Mouse (Mus musculus): Measurements from ENCODE around the gene Pde4a. TPM values are rescaled to one million over a fixed set of nuclear protein-coding genes. Genes with fewer than 3 reads are reported as not detected.
A peak's percentile ranks its signal among the peaks of the same experiment; 100 is the strongest.

The Pde4a gene
- total RNA-seq, 2 experiments from 2014 or later: 83.4 to 86.6 TPM

GRCm38 (mm10) chr9:21148427-21148826 lies 17.1 kb upstream of the Pde4a start:
- no peak for DNase-seq (ENCODE audit: low spot score in 2 of 2)

GRCm38 (mm10) chr9:21149077-21149653 lies 16.3 kb upstream of the Pde4a start:
- DNase-seq (ENCODE audit: low spot score in 2 of 2): no peak

GRCm38 (mm10) chr9:21149654-21150419 lies 15.7 kb upstream of the Pde4a start, which contains the start of gene Cdc37:
Cdc37 (minus strand) TSS chr9:21149982.
- peak; percentile 88 to 95 for DNase-seq (ENCODE audit: low spot score in 2 of 2)

GRCm38 (mm10) chr9:21152715-21153114 lies 12.8 kb upstream of the Pde4a start:
- peak; percentile 66 to 80 for DNase-seq (ENCODE audit: low spot score in 2 of 2)

GRCm38 (mm10) chr9:21153331-21153730 lies 12.2 kb upstream of the Pde4a start:
- no peak for DNase-seq (ENCODE audit: low spot score in 2 of 2)

GRCm38 (mm10) chr9:21153833-21154232 lies 11.7 kb upstream of the Pde4a start:
- DNase-seq (ENCODE audit: low spot score in 2 of 2): no peak

- DNase-seq (ENCODE audit: low spot score in 2 of 2): no peak
These were observed 10.7 kb upstream of the Pde4a start for GRCm38 (mm10) chr9:21154787-21155186.

- peak; percentile 89 to 92 for DNase-seq (ENCODE audit: low spot score in 2 of 2)
These were observed 4.2 kb upstream of the Pde4a start for GRCm38 (mm10) chr9:21161209-21161909.

- DNase-seq (ENCODE audit: low spot score in 2 of 2): no peak
These were observed 2.1 kb upstream of the Pde4a start for GRCm38 (mm10) chr9:21163086-21164050.

GRCm38 (mm10) chr9:21164072-21164471 lies 1.4 kb upstream of the Pde4a start:
- DNase-seq (ENCODE audit: low spot score in 2 of 2): peak; percentile 66 to 73

GRCm38 (mm10) chr9:21165952-21166451 lies 488 bp downstream of the Pde4a start:
- DNase-seq (ENCODE audit: low spot score in 2 of 2): peak in 1 of 2 experiments; percentile 55

- DNase-seq (ENCODE audit: low spot score in 2 of 2): no peak
These were observed 1.0 kb downstream of the Pde4a start for GRCm38 (mm10) chr9:21166516-21166915.

- no peak for DNase-seq (ENCODE audit: low spot score in 2 of 2)
These were observed 1.9 kb downstream of the Pde4a start for GRCm38 (mm10) chr9:21167140-21168097.

GRCm38 (mm10) chr9:21168161-21169123 lies 2.9 kb downstream of the Pde4a start:
- peak in 1 of 2 experiments; percentile 83 for DNase-seq (ENCODE audit: low spot score in 2 of 2)

GRCm38 (mm10) chr9:21169157-21169556 lies 3.6 kb downstream of the Pde4a start:
- DNase-seq (ENCODE audit: low spot score in 2 of 2): no peak

- no peak for DNase-seq (ENCODE audit: low spot score in 2 of 2)
These were observed 6.8 kb downstream of the Pde4a start for GRCm38 (mm10) chr9:21172364-21172763.

GRCm38 (mm10) chr9:21180402-21180801 lies 14.9 kb downstream of the Pde4a start:
- DNase-seq (ENCODE audit: low spot score in 2 of 2): no peak

GRCm38 (mm10) chr9:21180841-21181240 lies 15.3 kb downstream of the Pde4a start:
- no peak for DNase-seq (ENCODE audit: low spot score in 2 of 2)
